Mouse (Mus musculus) MEL (cell line): ENCODE results near the gene Rarb. TPM values are rescaled to one million over a fixed set of nuclear protein-coding genes. Genes with fewer than 3 reads are reported as not detected.

Source experiments
- DNase-seq: peaks from one replicate; pipeline ENCODE4 v3.0.0; 2011; ENCODE audit warnings: low read depth, low spot score
- H3K27ac ChIP-seq: 2 replicates; pipeline ENCODE4 v1.5.1; 2012; ENCODE audit warnings: low read depth, mild to moderate bottlenecking, control low read depth, low read length, moderate library complexity; ENCODE audit not compliant: control insufficient read depth
- H3K27me3 ChIP-seq, 2 experiments: fragments of 150-350 bp in 1 of 2; sonication (generic) in 1 of 2; 2 replicates each; pipeline ENCODE4 v1.6.1; 2012; ENCODE audit warnings: low read length in 2 of 2, mild to moderate bottlenecking in 2 of 2, improper control_type of control experiment in 1 of 2, moderate library complexity in 1 of 2; ENCODE audit not compliant: insufficient read depth in 2 of 2, control insufficient read depth in 1 of 2
- H3K36me3 ChIP-seq, 2 experiments: 2 replicates each; pipeline ENCODE4 v1.6.1; 2012 to 2014; ENCODE audit warnings: low read length in 2 of 2, improper control_type of control experiment in 1 of 2, inconsistent platforms in 1 of 2, mild to moderate bottlenecking in 1 of 2; ENCODE audit not compliant: insufficient read depth in 2 of 2, control insufficient read depth in 1 of 2
- H3K4me1 ChIP-seq, 2 experiments: fragments of 150-350 bp in 1 of 2; sonication (generic) in 1 of 2; 2 replicates each; pipeline ENCODE4 v1.6.1; 2012; ENCODE audit warnings: low read length in 2 of 2, improper control_type of control experiment in 1 of 2, mild to moderate bottlenecking in 1 of 2; ENCODE audit not compliant: insufficient read depth in 2 of 2, control insufficient read depth in 1 of 2
- H3K4me3 ChIP-seq, 2 experiments: fragments of 150-350 bp in 1 of 2; sonication (generic) in 1 of 2; 2 replicates each; pipeline ENCODE4 v1.5.1; 2012; ENCODE audit warnings: low read depth in 2 of 2, low read length in 2 of 2, mild to moderate bottlenecking in 2 of 2, moderate library complexity in 2 of 2, control low read depth in 1 of 2, improper control_type of control experiment in 1 of 2; ENCODE audit not compliant: control insufficient read depth in 1 of 2, insufficient read depth in 1 of 2
- H3K79me2 ChIP-seq: 2 replicates; pipeline ENCODE4 v1.6.1; 2012; ENCODE audit warnings: mild to moderate bottlenecking, low read length, moderate library complexity; ENCODE audit not compliant: control insufficient read depth, poor library complexity, insufficient read depth
- H3K9ac ChIP-seq: 2 replicates; pipeline ENCODE4 v1.6.1; 2012; ENCODE audit warnings: low read depth, mild to moderate bottlenecking, control low read depth, low read length, moderate library complexity; ENCODE audit not compliant: control insufficient read depth, poor library complexity, severe bottlenecking
- H3K9me3 ChIP-seq: fragments of 150-350 bp; sonication (generic); replicated peaks from 2 replicates; pipeline ENCODE4 v1.6.1; 2012; ENCODE audit warnings: mild to moderate bottlenecking, low read length, improper control_type of control experiment, moderate library complexity; ENCODE audit not compliant: insufficient read depth
- BHLHE40 ChIP-seq: IDR thresholded peaks from 2 replicates; pipeline ENCODE4 v1.6.1; 2012; ENCODE audit warnings: low read depth, mild to moderate bottlenecking, inconsistent platforms, low read length, improper control_type of control experiment, borderline replicate concordance
- CHD2 ChIP-seq: IDR thresholded peaks from 2 replicates; pipeline ENCODE4 v1.6.1; 2011; ENCODE audit warnings: low read length, improper control_type of control experiment
- CTCF ChIP-seq, 3 experiments: IDR thresholded peaks in 2 of 3; conservative IDR thresholded peaks in 1 of 3; 2 replicates each; pipeline ENCODE4 v1.5.1; 2011 to 2012; ENCODE audit warnings: low read length in 3 of 3, low read depth in 2 of 3, mild to moderate bottlenecking in 2 of 3, improper control_type of control experiment in 1 of 3, inconsistent platforms in 1 of 3, mixed read lengths in 1 of 3, moderate library complexity in 1 of 3; ENCODE audit not compliant: control insufficient read depth in 1 of 3, insufficient read depth in 1 of 3, poor library complexity in 1 of 3, severe bottlenecking in 1 of 3
- ELF1 ChIP-seq: IDR thresholded peaks from 2 replicates; pipeline ENCODE4 v1.6.1; 2014; ENCODE audit warnings: low read depth, mild to moderate bottlenecking, inconsistent platforms, low read length, improper control_type of control experiment, moderate library complexity
- ETS1 ChIP-seq: IDR thresholded peaks from 2 replicates; pipeline ENCODE4 v1.6.1; 2012; ENCODE audit warnings: low read depth, mild to moderate bottlenecking, inconsistent platforms, low read length, improper control_type of control experiment, moderate library complexity
- GABPA ChIP-seq: IDR thresholded peaks from 2 replicates; pipeline ENCODE4 v1.6.1; 2012; ENCODE audit warnings: low read depth, mild to moderate bottlenecking, inconsistent platforms, low read length, improper control_type of control experiment, moderate library complexity
- GATA1 ChIP-seq: IDR thresholded peaks from 2 replicates; pipeline ENCODE4 v1.6.1; 2011; ENCODE audit warnings: low read depth, low read length, improper control_type of control experiment
- JUND ChIP-seq: IDR thresholded peaks from 2 replicates; pipeline ENCODE4 v1.6.1; 2011; ENCODE audit warnings: low read depth, mild to moderate bottlenecking, improper control_type of control experiment, low read length
- MAFK ChIP-seq: IDR thresholded peaks from 2 replicates; pipeline ENCODE4 v1.6.1; 2011; ENCODE audit warnings: low read depth, mild to moderate bottlenecking, low read length, improper control_type of control experiment, borderline replicate concordance
- MAZ ChIP-seq: IDR thresholded peaks from 2 replicates; pipeline ENCODE4 v1.6.1; 2012; ENCODE audit warnings: low read depth, mild to moderate bottlenecking, inconsistent platforms, low read length, improper control_type of control experiment
- MEF2A ChIP-seq: IDR thresholded peaks from 2 replicates; pipeline ENCODE4 v1.6.1; 2014; ENCODE audit warnings: low read depth, mild to moderate bottlenecking, inconsistent platforms, low read length, improper control_type of control experiment; ENCODE audit not compliant: poor library complexity, insufficient replicate concordance, severe bottlenecking; ENCODE audit errors: extremely low read depth
- MYB ChIP-seq: IDR thresholded peaks from 2 replicates; pipeline ENCODE4 v1.6.1; 2011; ENCODE audit warnings: mild to moderate bottlenecking, low read depth, low read length, improper control_type of control experiment
- MYC ChIP-seq: IDR thresholded peaks from 2 replicates; pipeline ENCODE4 v1.6.1; 2011; ENCODE audit warnings: low read depth, mild to moderate bottlenecking, low read length, improper control_type of control experiment, moderate library complexity
- NELFE ChIP-seq: IDR thresholded peaks from 2 replicates; pipeline ENCODE4 v1.6.1; 2011; ENCODE audit warnings: low read depth, low read length, improper control_type of control experiment
- NRF1 ChIP-seq: IDR thresholded peaks from 2 replicates; pipeline ENCODE4 v1.6.1; 2014; ENCODE audit warnings: low read depth, mild to moderate bottlenecking, inconsistent platforms, low read length, improper control_type of control experiment, moderate library complexity; ENCODE audit not compliant: poor library complexity, insufficient read depth, severe bottlenecking
- POLR2AphosphoS2 ChIP-seq: IDR thresholded peaks from 2 replicates; pipeline ENCODE4 v1.6.1; 2011; ENCODE audit warnings: low read length, improper control_type of control experiment
- POLR2AphosphoS5 ChIP-seq: IDR thresholded peaks from 2 replicates; pipeline ENCODE4 v1.6.1; 2012; ENCODE audit warnings: low read depth, borderline replicate concordance, mild to moderate bottlenecking, inconsistent platforms, low read length, moderate library complexity, mixed read lengths
- RAD21 ChIP-seq: IDR thresholded peaks from 2 replicates; pipeline ENCODE4 v1.6.1; 2011; ENCODE audit warnings: mild to moderate bottlenecking, low read depth, low read length, improper control_type of control experiment
- SIN3A ChIP-seq: IDR thresholded peaks from 2 replicates; pipeline ENCODE4 v1.6.1; 2012; ENCODE audit warnings: low read length, improper control_type of control experiment, inconsistent platforms
- TAL1 ChIP-seq: IDR thresholded peaks from 2 replicates; pipeline ENCODE4 v1.6.1; 2012; ENCODE audit warnings: mild to moderate bottlenecking, inconsistent platforms, low read length, moderate library complexity, mixed read lengths
- TBP ChIP-seq: IDR thresholded peaks from 2 replicates; pipeline ENCODE4 v1.8.0; 2011; ENCODE audit warnings: low read depth, low read length, improper control_type of control experiment
- USF2 ChIP-seq, 2 experiments: IDR thresholded peaks; 2 replicates each; pipeline ENCODE4 v1.6.1; 2011 to 2012; ENCODE audit warnings: improper control_type of control experiment in 2 of 2, low read length in 2 of 2, borderline replicate concordance in 1 of 2, inconsistent platforms in 1 of 2, low read depth in 1 of 2, mild to moderate bottlenecking in 1 of 2; ENCODE audit not compliant: insufficient read depth in 1 of 2
- ZC3H11A ChIP-seq: IDR thresholded peaks from 2 replicates; pipeline ENCODE4 v1.6.1; 2012; ENCODE audit warnings: low read depth, mild to moderate bottlenecking, inconsistent platforms, low read length, improper control_type of control experiment
- polyA plus RNA-seq, 2 experiments: library from polyadenylated mRNA; stranded (reverse) in 1 of 2; unstranded in 1 of 2; fragments of >175 nt in 1 of 2; fragments of >200 nt in 1 of 2; gene quantifications; 2 replicates each; pipeline versions ENCODE4 v1.2.1 to v1.2.4; 2012; ENCODE audit warnings: low replicate concordance in 2 of 2, low read depth in 1 of 2; ENCODE audit not compliant: insufficient read length in 2 of 2, insufficient read depth in 1 of 2, missing spikeins in 1 of 2
- total RNA-seq: library from RNA; depleted of rRNA; stranded (reverse); fragments of 300-350 nt; gene quantifications from 2 replicates; pipeline ENCODE4 v1.2.3, GENCODE M21; 2012

Gene Rarb
- total and polyA plus RNA-seq, 3 experiments, result not detected

GRCm38 (mm10) chr14:16444859-16445258, 374.1 kb downstream of the Rarb start:
- Histone ChIP-seq H3K9me3 (no peaks in the 10 kb centered on the region), H3K27me3 (no peaks in the 10 kb centered on the region), H3K4me3 (no peak overlapping the region), H3K79me2 (no peaks in the 10 kb centered on the region), H3K27ac (no peak overlapping the region), H3K9ac (no peak overlapping the region), H3K4me1 (no peaks in the 10 kb centered on the region), H3K36me3 (no peaks in the 10 kb centered on the region)
- no peak for DNase-seq
- TF ChIP-seq TAL1, result no peak
- no peak for TF ChIP-seq GABPA
- no peak for TF ChIP-seq RAD21
- TF ChIP-seq MAZ, result no peak
- no peak for TF ChIP-seq MYC
- TF ChIP-seq BHLHE40, result no peak
- no peak for TF ChIP-seq POLR2AphosphoS5
- no peak for TF ChIP-seq MAFK
- no peak for TF ChIP-seq MEF2A
- no peak for TF ChIP-seq NRF1
- no peak for TF ChIP-seq ELF1
- no peak for TF ChIP-seq NELFE
- no peak for TF ChIP-seq MYB
- TF ChIP-seq USF2 (IDR thresholded peaks at IDR 0.05; ENCODE audit: borderline replicate concordance in 1 of 2, insufficient read depth in 1 of 2, low read depth in 1 of 2, low read length in 2 of 2), result no peak
- TF ChIP-seq ETS1, result no peak
- TF ChIP-seq TBP, result no peak
- no peak for TF ChIP-seq SIN3A
- TF ChIP-seq CHD2, result no peak

- Histone ChIP-seq H3K4me3 (no peak overlapping the region), H3K27me3 (no peaks in the 10 kb centered on the region), H3K9ac (no peak overlapping the region), H3K79me2 (no peaks in the 10 kb centered on the region), H3K4me1 (no peaks in the 10 kb centered on the region)
- no peak for DNase-seq
- TF ChIP-seq ZC3H11A (no peak), TBP (no peak), POLR2AphosphoS2 (no peak), GATA1 (no peak), BHLHE40 (no peak), CTCF (IDR thresholded peaks at IDR 0.05 in 2 of 3, conservative IDR thresholded peaks at IDR 0.05 in 1 of 3; ENCODE audit: control insufficient read depth in 1 of 3, insufficient read depth in 1 of 3, low read depth in 2 of 3, low read length in 3 of 3, poor library complexity in 1 of 3, severe bottlenecking in 1 of 3) (no peak), JUND (no peak)
- TF ChIP-seq, all 39 proteins: peak for 0
- no peaks in the 10 kb centered on the region for H3K9me3 ChIP-seq
- no peaks in the 10 kb centered on the region for H3K36me3 ChIP-seq
- H3K27ac ChIP-seq, result no peak overlapping the region
Observed at GRCm38 (mm10) chr14:16439385-16440126, 379.4 kb downstream of the Rarb start.
